Mouse (Mus musculus): Measurements from ENCODE around the gene Psmd13.

DNA sequence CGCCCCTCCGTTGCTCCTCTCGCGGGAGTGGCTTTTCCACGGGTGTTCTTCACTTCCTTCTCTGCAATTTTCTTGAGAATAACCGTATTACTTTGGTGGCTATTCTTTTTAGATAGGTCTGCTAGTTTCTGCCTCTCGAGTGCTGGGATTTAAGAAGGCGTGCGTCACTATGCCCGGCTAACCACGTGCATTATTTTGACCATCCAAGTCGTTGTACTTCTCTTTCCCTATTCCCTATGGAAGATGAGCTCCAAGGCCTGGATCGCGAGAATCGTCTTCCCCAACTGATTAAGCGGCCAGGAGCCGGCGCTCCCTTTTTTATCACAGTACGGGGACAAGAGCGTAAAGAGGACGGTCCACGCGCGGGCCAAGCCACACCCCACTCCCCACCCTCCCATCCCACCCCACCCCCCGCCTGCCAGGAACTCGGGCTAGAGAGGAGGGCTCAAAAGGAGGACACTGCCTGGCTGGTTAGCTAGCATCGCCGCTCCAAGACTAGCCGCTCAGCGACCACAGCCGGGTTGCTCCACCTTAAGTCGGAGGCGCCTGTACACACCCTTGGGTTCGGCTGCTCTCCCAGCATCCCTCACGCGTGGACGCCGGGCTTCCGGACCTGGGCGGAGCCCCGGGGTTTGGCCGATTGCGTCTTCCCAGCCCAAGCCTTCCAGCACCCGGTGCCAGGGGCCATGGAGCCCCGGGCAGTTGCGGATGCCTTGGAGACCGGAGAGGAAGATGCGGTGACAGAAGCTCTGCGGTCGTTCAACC, 24.8 kb upstream of the Psmd13 start, which contains the start of gene Ric8a:
- no peak for TF ChIP-seq CTCF (IDR thresholded peaks at IDR 0.05)
- TF ChIP-seq POLR2A (IDR thresholded peaks at IDR 0.05; ENCODE audit: insufficient read depth, low read depth, low read length) = peak; percentile 75
- no peak for TF ChIP-seq EP300 (IDR thresholded peaks at IDR 0.05; ENCODE audit: insufficient read depth, low read depth, low read length)

Data from heart, adult 2 months (tissue).